Mouse (Mus musculus): ENCODE results near the gene Smg9. TPM values are rescaled to one million over a fixed set of nuclear protein-coding genes. Genes with fewer than 3 reads are reported as not detected.
A peak's percentile ranks its signal among the peaks of the same experiment; 100 is the strongest.

Smg9 gene
- total and polyA plus RNA-seq, 3 experiments = 54.6 to 95.3 TPM; not detected in 1

DNA sequence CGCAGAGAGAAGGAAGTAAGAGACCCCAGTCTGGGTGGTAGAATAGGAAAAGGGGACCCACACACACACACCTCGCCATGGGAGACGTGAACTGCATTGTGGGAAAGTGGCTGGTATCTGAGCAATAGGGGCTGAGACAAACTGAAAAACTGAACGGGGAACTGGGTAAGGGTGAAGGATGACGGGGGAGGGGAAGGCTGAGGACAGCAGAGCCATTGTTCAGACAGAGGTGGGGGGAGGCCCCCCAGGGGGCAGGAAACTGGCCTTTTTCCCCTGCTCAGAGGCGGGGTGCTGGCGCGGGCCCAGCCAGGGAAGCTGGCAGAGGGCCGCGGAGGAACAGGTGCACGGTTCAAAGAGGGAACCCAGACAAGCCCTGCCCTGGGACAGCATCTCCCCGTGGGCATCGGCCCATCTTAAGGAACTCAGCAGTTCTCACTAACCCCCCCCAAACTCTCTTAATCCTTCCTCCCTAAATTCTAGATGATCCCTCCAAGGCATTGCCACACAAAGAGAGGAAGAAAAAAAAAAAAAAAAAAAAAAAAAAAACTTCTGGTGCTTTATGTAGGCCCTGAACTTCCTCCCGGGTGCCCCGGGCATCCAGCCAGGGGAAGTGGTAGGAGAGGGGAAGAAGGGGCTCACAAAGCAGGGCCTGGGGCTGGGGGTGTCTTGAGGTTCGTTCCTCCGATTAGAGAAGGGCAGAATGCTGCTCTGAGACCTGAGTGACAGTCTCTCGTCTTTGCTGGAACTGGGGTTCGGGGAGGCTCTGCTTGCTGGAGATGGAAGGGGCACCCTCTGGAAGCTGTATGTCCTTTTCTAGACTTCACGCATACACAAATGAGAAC lies 25.7 kb upstream of the Smg9 start:
- H3K36me3 ChIP-seq (ENCODE audit: control insufficient read depth in 1 of 2, insufficient read depth in 2 of 2, low read length in 2 of 2) = peaks cover 9 to 40% of the 10 kb centered on the region in 2 experiments
- TF ChIP-seq E2F4 (IDR thresholded peaks at IDR 0.05; ENCODE audit: borderline replicate concordance, low read depth, low read length) (no peak), CHD2 (IDR thresholded peaks at IDR 0.05; ENCODE audit: low read length) (peak; percentile 13; the same call in 1 of the 2 replicates), POLR2AphosphoS5 (IDR thresholded peaks at IDR 0.05; ENCODE audit: borderline replicate concordance, low read depth, low read length) (no peak), POLR2A (IDR thresholded peaks at IDR 0.05; ENCODE audit: control insufficient read depth in 1 of 2, insufficient read depth in 1 of 2, low read depth in 1 of 2, low read length in 2 of 2, poor library complexity in 1 of 2) (peak in 1 of 2 experiments; percentile 61; a peak in 2 of 4 replicates), MAX (IDR thresholded peaks at IDR 0.05; ENCODE audit: low read length) (peak; percentile 30; the same call in 1 of the 2 replicates), ZKSCAN1 (IDR thresholded peaks at IDR 0.05; ENCODE audit: low read depth, low read length) (peak; percentile 56; the same call in 1 of the 2 replicates), HCFC1 (IDR thresholded peaks at IDR 0.05; ENCODE audit: low read depth, low read length) (peak; percentile 59), TBP (IDR thresholded peaks at IDR 0.05; ENCODE audit: low read depth, low read length) (peak; percentile 34; the same call in 1 of the 2 replicates), USF1 (IDR thresholded peaks at IDR 0.05; ENCODE audit: low read depth, low read length) (no peak), JUND (IDR thresholded peaks at IDR 0.05; ENCODE audit: low read depth, low read length) (no peak), TAL1 (IDR thresholded peaks at IDR 0.05; ENCODE audit: low read length) (no peak), ETS1 (IDR thresholded peaks at IDR 0.05; ENCODE audit: low read depth, low read length) (peak; percentile 65), MAFK (IDR thresholded peaks at IDR 0.05; ENCODE audit: borderline replicate concordance, low read depth, low read length) (no peak), BHLHE40 (IDR thresholded peaks at IDR 0.05; ENCODE audit: borderline replicate concordance, low read depth, low read length) (no peak), NELFE (IDR thresholded peaks at IDR 0.05; ENCODE audit: low read depth, low read length) (peak; percentile 26; the same call in 1 of the 2 replicates), MXI1 (IDR thresholded peaks at IDR 0.05; ENCODE audit: low read depth, low read length) (peak; percentile 62), GABPA (IDR thresholded peaks at IDR 0.05; ENCODE audit: low read depth, low read length) (no peak), GATA1 (IDR thresholded peaks at IDR 0.05; ENCODE audit: low read depth, low read length) (no peak), ZNF384 (IDR thresholded peaks at IDR 0.05; ENCODE audit: low read depth, low read length) (peak; percentile 98), ELF1 (IDR thresholded peaks at IDR 0.05; ENCODE audit: low read depth, low read length) (0 out of 2 replicates have a peak, but pooled peaks have one; percentile 21), ZC3H11A (IDR thresholded peaks at IDR 0.05; ENCODE audit: low read depth, low read length) (no peak), ZMIZ1 (IDR thresholded peaks at IDR 0.05; ENCODE audit: low read depth, low read length) (no peak; the same call in 1 of the 2 replicates), TCF12 (IDR thresholded peaks at IDR 0.05; ENCODE audit: low read depth, low read length) (peak; percentile 73), MYC (IDR thresholded peaks at IDR 0.05; ENCODE audit: low read depth, low read length) (peak; percentile 59; the same call in 1 of the 2 replicates), EP300 (IDR thresholded peaks at IDR 0.05; ENCODE audit: low read depth in 1 of 2, low read length in 2 of 2) (peak; percentile 43 to 66), MYB (IDR thresholded peaks at IDR 0.05; ENCODE audit: low read depth, low read length) (peak; percentile 74), CHD1 (IDR thresholded peaks at IDR 0.05; ENCODE audit: low read depth, low read length) (peak; percentile 62; the same call in 1 of the 2 replicates), POLR2AphosphoS2 (IDR thresholded peaks at IDR 0.05; ENCODE audit: low read length) (no peak), MEF2A (IDR thresholded peaks at IDR 0.05; ENCODE audit: extremely low read depth, insufficient replicate concordance, low read depth, low read length, poor library complexity, severe bottlenecking) (no peak), RCOR1 (IDR thresholded peaks at IDR 0.05; ENCODE audit: low read depth, low read length) (peak; percentile 4), SIN3A (IDR thresholded peaks at IDR 0.05; ENCODE audit: low read length) (peak; percentile 70), UBTF (IDR thresholded peaks at IDR 0.05; ENCODE audit: borderline replicate concordance, insufficient read depth, low read depth, low read length) (no peak), MAZ (IDR thresholded peaks at IDR 0.05; ENCODE audit: low read depth, low read length) (peak; percentile 94; the same call in 1 of the 2 replicates), SMC3 (IDR thresholded peaks at IDR 0.05; ENCODE audit: low read depth, low read length) (no peak), KAT2A (conservative IDR thresholded peaks at IDR 0.05; ENCODE audit: low read depth, low read length) (no peak; the same call in 1 of the 2 replicates)

More for the DNA sequence above, 25.7 kb upstream of the Smg9 start:
- peak; percentile 89 for DNase-seq (ENCODE audit: low read depth, low spot score)
- H3K9ac ChIP-seq (ENCODE audit: control insufficient read depth, low read depth, low read length, poor library complexity, severe bottlenecking) = peak overlapping the region; percentile 95
- peak overlapping the region; percentile 97 for H3K27ac ChIP-seq (ENCODE audit: control insufficient read depth, low read depth, low read length)
- no peaks in the 10 kb centered on the region for H3K9me3 ChIP-seq (replicated peaks; ENCODE audit: insufficient read depth, low read length)
- peaks cover 16 to 61% of the 10 kb centered on the region in 2 experiments for H3K4me1 ChIP-seq (ENCODE audit: control insufficient read depth in 1 of 2, insufficient read depth in 2 of 2, low read length in 2 of 2)
- H3K79me2 ChIP-seq (ENCODE audit: control insufficient read depth, insufficient read depth, low read length, poor library complexity) = peaks cover 53% of the 10 kb centered on the region
- H3K27me3 ChIP-seq (ENCODE audit: control insufficient read depth in 1 of 2, insufficient read depth in 2 of 2, low read length in 2 of 2) = no peaks in the 10 kb centered on the region
- peak overlapping the region; percentile 74 to 90 for H3K4me3 ChIP-seq (ENCODE audit: control insufficient read depth in 1 of 2, insufficient read depth in 1 of 2, low read depth in 2 of 2, low read length in 2 of 2)
